Mouse (Mus musculus) lung, postnatal 0 days (tissue): ENCODE measurements around the gene Dnajc5.

Source experiments
- CTCF ChIP-seq: IDR thresholded peaks from 2 replicates; pipeline ENCODE4 v1.5.1; 2016; ENCODE audit warnings: antibody characterized with exemption, mild to moderate bottlenecking
- EP300 ChIP-seq: IDR thresholded peaks from 2 replicates; pipeline ENCODE4 v1.6.1; 2016; ENCODE audit warnings: antibody characterized with exemption, mild to moderate bottlenecking, control low read depth

DNA sequence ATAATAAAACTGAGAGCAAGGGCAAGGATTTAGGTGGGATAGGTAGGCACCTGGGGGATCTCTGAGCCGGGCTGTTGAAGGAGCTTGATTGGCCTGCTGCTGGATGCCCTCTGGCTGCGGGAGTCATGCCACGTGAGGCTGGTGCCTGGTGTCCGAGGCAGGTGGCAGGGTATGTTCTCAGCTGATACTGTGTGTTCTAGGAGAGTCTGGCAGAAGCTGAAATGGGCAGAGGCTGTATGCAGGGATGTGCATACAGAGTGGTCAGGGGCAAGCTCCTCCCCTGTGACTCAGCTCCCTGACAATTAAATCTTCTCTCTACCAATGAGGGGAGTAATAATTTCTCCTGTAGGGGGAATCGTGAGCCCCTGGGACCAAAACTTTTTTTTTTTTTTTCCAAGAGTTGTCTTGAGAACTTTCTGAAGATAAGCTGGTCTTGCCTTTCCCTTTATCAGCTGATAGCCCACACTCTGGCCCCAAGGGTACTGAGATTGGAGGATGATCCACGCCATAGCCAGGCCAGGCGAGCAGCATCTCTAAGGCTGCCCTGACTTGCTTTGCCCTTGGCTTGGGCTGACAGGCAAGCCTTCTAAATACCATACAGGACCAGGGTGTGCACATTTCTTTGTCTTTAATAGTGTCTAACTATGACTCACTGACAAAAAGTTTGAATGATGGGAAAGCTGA is 77.2 kb downstream of the Dnajc5 start:
- TF ChIP-seq CTCF (no peak; the same call in 1 of the 2 replicates), EP300 (no peak)
